Mouse (Mus musculus): ENCODE measurements at regions not wholly inside any gene's neighbourhood (a gene's known extent, or its start where the extent isn't known, plus 50 kb on each side); places are given as distances from the start of the nearest gene placed in this dataset.

GRCm38 (mm10) chr5:132710301-132710700, 167.2 kb upstream of the Auts2 start:
- WGBS, result 60% methylated on average over 4 of the region's 4 CpGs
- ATAC-seq (ENCODE audit: insufficient number of reproducible peaks, insufficient read depth, low FRiP score, low read depth), result no peak
- H3K4me2 ChIP-seq (ENCODE audit: low read length), result no peak overlapping the region

DNA sequence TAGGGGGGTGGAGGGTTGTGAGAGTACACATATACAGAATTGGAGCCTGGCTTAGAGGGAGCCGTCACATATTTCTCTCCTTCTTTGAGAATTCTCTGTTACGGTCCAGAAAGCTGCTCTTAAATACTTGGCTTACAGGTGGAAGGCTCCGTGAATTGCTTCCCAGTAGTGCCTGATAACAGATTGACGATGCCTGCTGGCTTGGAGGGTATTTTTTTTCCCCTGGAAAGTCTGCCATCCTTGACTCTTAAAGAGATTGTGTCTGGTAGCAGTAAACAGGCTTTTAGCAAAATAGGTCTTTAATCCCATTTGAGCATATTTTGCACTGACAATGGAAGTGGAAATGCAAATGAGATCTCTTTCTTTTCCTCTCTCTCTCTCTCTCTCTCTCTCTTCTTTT, 164.4 kb upstream of the Auts2 start:
- H3K9me3 ChIP-seq (ENCODE audit: control insufficient read depth, low read length), result peaks cover 4% of the 10 kb centered on the region; the same call in 1 of the 2 replicates
- no peaks in the 10 kb centered on the region for H3K27me3 ChIP-seq (ENCODE audit: control insufficient read depth, insufficient read depth, low read length)
- 70% methylated on average over 4 of the region's 4 CpGs for WGBS
- H3K9ac ChIP-seq (ENCODE audit: low read length), result no peak overlapping the region
- no peaks in the 10 kb centered on the region for H3K36me3 ChIP-seq (ENCODE audit: control insufficient read depth, insufficient read depth, low read length)
- H3K4me1 ChIP-seq (ENCODE audit: control insufficient read depth in 2 of 2, insufficient read depth in 2 of 2, low read length in 2 of 2), result no peaks in the 10 kb centered on the region
- no peak overlapping the region for H3K4me2 ChIP-seq (ENCODE audit: low read length)
- no peak overlapping the region for H3K27ac ChIP-seq (replicated peaks in 1 of 2; ENCODE audit: control insufficient read depth in 1 of 2, insufficient read depth in 1 of 2, low read depth in 2 of 2, low read length in 2 of 2)
- no peak overlapping the region for H3K4me3 ChIP-seq (ENCODE audit: control insufficient read depth in 1 of 2, insufficient read depth in 1 of 2, low read depth in 1 of 2, low read length in 2 of 2)
- no peak for ATAC-seq (ENCODE audit: insufficient number of reproducible peaks, insufficient read depth, low FRiP score, low read depth)

More at GRCm38 (mm10) chr5:132710301-132710700, 167.2 kb upstream of the Auts2 start:
- H3K27ac ChIP-seq (replicated peaks in 1 of 2; ENCODE audit: control insufficient read depth in 1 of 2, insufficient read depth in 1 of 2, low read depth in 2 of 2, low read length in 2 of 2), result no peak overlapping the region
- no peaks in the 10 kb centered on the region for H3K4me1 ChIP-seq (ENCODE audit: control insufficient read depth in 2 of 2, insufficient read depth in 2 of 2, low read length in 2 of 2)
- H3K27me3 ChIP-seq (ENCODE audit: control insufficient read depth, insufficient read depth, low read length), result no peaks in the 10 kb centered on the region
- H3K36me3 ChIP-seq (ENCODE audit: control insufficient read depth, insufficient read depth, low read length), result no peaks in the 10 kb centered on the region
- H3K9ac ChIP-seq (ENCODE audit: low read length), result no peak overlapping the region
- peaks cover 4% of the 10 kb centered on the region; the same call in 1 of the 2 replicates for H3K9me3 ChIP-seq (ENCODE audit: control insufficient read depth, low read length)
- no peak overlapping the region for H3K4me3 ChIP-seq (ENCODE audit: control insufficient read depth in 1 of 2, insufficient read depth in 1 of 2, low read depth in 1 of 2, low read length in 2 of 2)

GRCm38 (mm10) chr5:132703455-132704100, 160.4 kb upstream of the Auts2 start:
- Histone ChIP-seq H3K4me2 (ENCODE audit: low read length) (no peak overlapping the region), H3K9me3 (ENCODE audit: control insufficient read depth, low read length) (no peaks in the 10 kb centered on the region), H3K27ac (replicated peaks in 1 of 2; ENCODE audit: control insufficient read depth in 1 of 2, insufficient read depth in 1 of 2, low read depth in 2 of 2, low read length in 2 of 2) (no peak overlapping the region), H3K9ac (ENCODE audit: low read length) (no peak overlapping the region), H3K36me3 (ENCODE audit: control insufficient read depth, insufficient read depth, low read length) (no peaks in the 10 kb centered on the region), H3K27me3 (ENCODE audit: control insufficient read depth, insufficient read depth, low read length) (no peaks in the 10 kb centered on the region), H3K4me3 (ENCODE audit: control insufficient read depth in 1 of 2, insufficient read depth in 1 of 2, low read depth in 1 of 2, low read length in 2 of 2) (no peak overlapping the region), H3K4me1 (ENCODE audit: control insufficient read depth in 2 of 2, insufficient read depth in 2 of 2, low read length in 2 of 2) (no peaks in the 10 kb centered on the region)
- no peak for ATAC-seq (ENCODE audit: insufficient number of reproducible peaks, insufficient read depth, low FRiP score, low read depth)
- 63% methylated on average over 10 of the region's 10 CpGs for WGBS

GRCm38 (mm10) chr5:132702573-132702972, 159.4 kb upstream of the Auts2 start:
- WGBS, result 70% methylated on average over 3 of the region's 3 CpGs
- no peak overlapping the region for H3K9ac ChIP-seq (ENCODE audit: low read length)
- no peak overlapping the region for H3K4me2 ChIP-seq (ENCODE audit: low read length)
- no peaks in the 10 kb centered on the region for H3K9me3 ChIP-seq (ENCODE audit: control insufficient read depth, low read length)
- no peaks in the 10 kb centered on the region for H3K27me3 ChIP-seq (ENCODE audit: control insufficient read depth, insufficient read depth, low read length)
- no peaks in the 10 kb centered on the region for H3K36me3 ChIP-seq (ENCODE audit: control insufficient read depth, insufficient read depth, low read length)
- H3K4me3 ChIP-seq (ENCODE audit: control insufficient read depth in 1 of 2, insufficient read depth in 1 of 2, low read depth in 1 of 2, low read length in 2 of 2), result no peak overlapping the region
- H3K27ac ChIP-seq (replicated peaks in 1 of 2; ENCODE audit: control insufficient read depth in 1 of 2, insufficient read depth in 1 of 2, low read depth in 2 of 2, low read length in 2 of 2), result no peak overlapping the region
- no peak for ATAC-seq (ENCODE audit: insufficient number of reproducible peaks, insufficient read depth, low FRiP score, low read depth)
- H3K4me1 ChIP-seq (ENCODE audit: control insufficient read depth in 2 of 2, insufficient read depth in 2 of 2, low read length in 2 of 2), result no peaks in the 10 kb centered on the region

- Histone ChIP-seq H3K36me3 (ENCODE audit: control insufficient read depth, insufficient read depth, low read length) (no peaks in the 10 kb centered on the region), H3K9ac (ENCODE audit: low read length) (no peak overlapping the region), H3K27me3 (ENCODE audit: control insufficient read depth, insufficient read depth, low read length) (no peaks in the 10 kb centered on the region), H3K4me1 (ENCODE audit: control insufficient read depth in 2 of 2, insufficient read depth in 2 of 2, low read length in 2 of 2) (no peaks in the 10 kb centered on the region), H3K9me3 (ENCODE audit: control insufficient read depth, low read length) (no peaks in the 10 kb centered on the region), H3K27ac (replicated peaks in 1 of 2; ENCODE audit: control insufficient read depth in 1 of 2, insufficient read depth in 1 of 2, low read depth in 2 of 2, low read length in 2 of 2) (no peak overlapping the region), H3K4me3 (ENCODE audit: control insufficient read depth in 1 of 2, insufficient read depth in 1 of 2, low read depth in 1 of 2, low read length in 2 of 2) (no peak overlapping the region), H3K4me2 (ENCODE audit: low read length) (no peak overlapping the region)
- no peak for ATAC-seq (ENCODE audit: insufficient number of reproducible peaks, insufficient read depth, low FRiP score, low read depth)
- whole genome bisulfite sequencing, result 84% methylated on average over 10 of the region's 10 CpGs
These were observed 147.6 kb upstream of the Auts2 start for GRCm38 (mm10) chr5:132690784-132691183.

DNA sequence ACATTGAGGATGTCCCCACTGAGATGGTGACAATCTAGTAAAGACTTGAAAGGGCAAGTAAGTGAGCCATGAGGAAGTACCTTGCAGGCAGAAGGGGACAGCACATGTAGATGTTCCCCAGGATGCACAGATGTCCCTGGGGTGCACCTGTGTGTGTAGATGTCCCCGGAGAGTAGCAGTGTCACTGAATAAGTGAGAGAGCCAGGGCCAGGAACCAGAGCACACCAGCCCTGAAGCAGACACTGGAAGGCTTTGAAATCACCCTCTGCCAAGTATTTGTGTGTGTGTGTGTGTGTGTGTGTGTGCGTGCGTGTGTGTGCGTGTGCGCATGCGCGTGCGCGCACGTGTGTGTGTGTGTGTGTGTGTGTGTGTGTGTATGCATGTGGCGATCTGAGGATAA, 132.1 kb upstream of the Auts2 start:
- WGBS, result 96% methylated on average over 11 of the region's 11 CpGs
- Histone ChIP-seq H3K9ac (ENCODE audit: low read length) (no peak overlapping the region), H3K27ac (replicated peaks in 1 of 2; ENCODE audit: control insufficient read depth in 1 of 2, insufficient read depth in 1 of 2, low read depth in 2 of 2, low read length in 2 of 2) (no peak overlapping the region), H3K4me2 (ENCODE audit: low read length) (no peak overlapping the region), H3K4me3 (ENCODE audit: control insufficient read depth in 1 of 2, insufficient read depth in 1 of 2, low read depth in 1 of 2, low read length in 2 of 2) (no peak overlapping the region), H3K36me3 (ENCODE audit: control insufficient read depth, insufficient read depth, low read length) (no peaks in the 10 kb centered on the region), H3K27me3 (ENCODE audit: control insufficient read depth, insufficient read depth, low read length) (0 out of 2 replicates have a peak, but pooled peaks cover 4% of the 10 kb centered on the region), H3K4me1 (ENCODE audit: control insufficient read depth in 2 of 2, insufficient read depth in 2 of 2, low read length in 2 of 2) (no peaks in the 10 kb centered on the region; a peak in 1 of 4 replicates), H3K9me3 (ENCODE audit: control insufficient read depth, low read length) (no peaks in the 10 kb centered on the region)
- no peak for ATAC-seq (ENCODE audit: insufficient number of reproducible peaks, insufficient read depth, low FRiP score, low read depth)

DNA sequence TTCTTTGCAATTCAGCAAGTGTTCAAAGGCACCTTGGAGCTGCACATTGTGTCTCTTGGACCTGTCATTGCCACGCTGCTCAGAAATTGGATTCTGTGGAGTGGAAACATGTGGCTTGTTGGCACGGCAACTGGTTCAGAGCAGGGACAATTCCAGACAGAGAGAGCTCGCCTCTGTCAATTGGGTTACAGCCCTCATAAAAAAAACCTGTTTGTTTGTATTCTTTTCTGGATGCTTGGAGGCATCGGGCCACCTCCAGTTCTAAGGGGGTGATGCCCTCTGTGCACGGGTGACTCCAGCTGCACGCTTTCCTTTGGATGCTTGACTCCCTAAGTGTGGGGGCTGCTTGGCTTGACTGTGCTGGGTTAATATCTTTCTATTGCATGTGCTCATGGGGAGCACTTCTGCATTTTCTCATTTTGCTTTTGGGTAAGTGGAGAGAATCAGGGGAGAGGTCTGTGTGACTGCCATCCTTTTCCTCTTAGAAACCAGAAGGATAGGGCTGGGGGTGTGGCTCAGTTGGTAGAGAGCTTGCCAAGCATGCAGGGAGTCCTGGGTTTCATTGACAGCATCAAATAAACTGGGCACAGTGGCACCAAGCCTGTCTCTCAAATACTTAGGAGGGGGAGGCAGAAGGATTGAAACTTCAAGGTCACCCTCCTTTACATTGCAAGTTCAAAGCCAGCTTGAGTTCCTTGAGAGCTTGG, 130.6 kb upstream of the Auts2 start:
- WGBS, result 63% methylated on average over 6 of the region's 6 CpGs
- Histone ChIP-seq H3K36me3 (ENCODE audit: control insufficient read depth, insufficient read depth, low read length) (no peaks in the 10 kb centered on the region), H3K9me3 (ENCODE audit: control insufficient read depth, low read length) (no peaks in the 10 kb centered on the region), H3K4me1 (ENCODE audit: control insufficient read depth in 2 of 2, insufficient read depth in 2 of 2, low read length in 2 of 2) (no peaks in the 10 kb centered on the region; a peak in 1 of 4 replicates), H3K4me3 (ENCODE audit: control insufficient read depth in 1 of 2, insufficient read depth in 1 of 2, low read depth in 1 of 2, low read length in 2 of 2) (no peak overlapping the region), H3K27ac (replicated peaks in 1 of 2; ENCODE audit: control insufficient read depth in 1 of 2, insufficient read depth in 1 of 2, low read depth in 2 of 2, low read length in 2 of 2) (no peak overlapping the region), H3K4me2 (ENCODE audit: low read length) (no peak overlapping the region), H3K9ac (ENCODE audit: low read length) (no peak overlapping the region), H3K27me3 (ENCODE audit: control insufficient read depth, insufficient read depth, low read length) (0 out of 2 replicates have a peak, but pooled peaks cover 4% of the 10 kb centered on the region)
- no peak for ATAC-seq (ENCODE audit: insufficient number of reproducible peaks, insufficient read depth, low FRiP score, low read depth)
